Mouse (Mus musculus) CH12.LX (cell line): ENCODE data around the gene Skp2. TPM values are rescaled to one million over a fixed set of nuclear protein-coding genes. Genes with fewer than 3 reads are reported as not detected.

Experiments
- DNase-seq: peaks from one replicate; pipeline ENCODE4 v3.0.0-alpha.2; 2013; ENCODE audit errors: extremely low read depth
- H3K27ac ChIP-seq: 2 replicates; pipeline ENCODE4 v1.5.1; 2012; ENCODE audit warnings: low read depth, mild to moderate bottlenecking, control low read depth, moderate library complexity; ENCODE audit not compliant: insufficient read depth
- H3K27me3 ChIP-seq: replicated peaks from 2 replicates; pipeline ENCODE3; 2012; ENCODE audit warnings: inconsistent platforms
- H3K36me3 ChIP-seq, 2 experiments: replicated peaks in 1 of 2; 2 replicates each; pipeline versions ENCODE3 to v1.6.1; 2012; ENCODE audit warnings: inconsistent platforms in 1 of 2, low read length in 1 of 2, mild to moderate bottlenecking in 1 of 2, mixed read lengths in 1 of 2, moderate library complexity in 1 of 2; ENCODE audit not compliant: control insufficient read depth in 1 of 2, insufficient read depth in 1 of 2
- H3K4me1 ChIP-seq, 2 experiments: 2 replicates each; pipeline ENCODE4 v1.6.1; 2012; ENCODE audit warnings: inconsistent platforms in 1 of 2, moderate library complexity in 1 of 2; ENCODE audit not compliant: insufficient read depth in 2 of 2, control insufficient read depth in 1 of 2
- H3K4me2 ChIP-seq: 2 replicates; pipeline ENCODE4 v1.6.1; 2012; ENCODE audit warnings: low read depth, mild to moderate bottlenecking, control low read depth; ENCODE audit not compliant: poor library complexity, insufficient read depth, severe bottlenecking
- H3K4me3 ChIP-seq, 3 experiments: fragments of 150-350 bp in 1 of 3; sonication (generic) in 1 of 3; replicated peaks in 1 of 3; 2 replicates each; pipeline versions ENCODE3 to v1.5.1; 2011 to 2012; ENCODE audit warnings: low read depth in 2 of 3, low read length in 2 of 3, mild to moderate bottlenecking in 2 of 3, moderate library complexity in 2 of 3, control low read depth in 1 of 3, improper control_type of control experiment in 1 of 3, inconsistent platforms in 1 of 3, mixed read lengths in 1 of 3; ENCODE audit not compliant: poor library complexity in 1 of 3
- H3K79me2 ChIP-seq: replicated peaks from 2 replicates; pipeline ENCODE4 v1.6.1; 2012; ENCODE audit warnings: mild to moderate bottlenecking, moderate library complexity; ENCODE audit not compliant: control insufficient read depth, poor library complexity, insufficient read depth, severe bottlenecking; ENCODE audit errors: extremely low read depth
- H3K9ac ChIP-seq: 2 replicates; pipeline ENCODE4 v1.6.1; 2012; ENCODE audit warnings: low read depth, mild to moderate bottlenecking, control low read depth, moderate library complexity; ENCODE audit not compliant: insufficient read depth
- H3K9me3 ChIP-seq: replicated peaks from 2 replicates; pipeline ENCODE3; 2012; ENCODE audit warnings: low read length, inconsistent platforms, mixed read lengths
- BHLHE40 ChIP-seq: IDR thresholded peaks from 2 replicates; pipeline ENCODE4 v1.6.1; 2011; ENCODE audit warnings: mild to moderate bottlenecking, low read depth, low read length, improper control_type of control experiment
- CHD1 ChIP-seq: IDR thresholded peaks from 2 replicates; pipeline ENCODE4 v1.6.1; 2012; ENCODE audit warnings: low read depth, low read length, improper control_type of control experiment, inconsistent platforms
- CHD2 ChIP-seq: IDR thresholded peaks from 2 replicates; pipeline ENCODE4 v1.6.1; 2011; ENCODE audit warnings: low read length, improper control_type of control experiment
- E2F4 ChIP-seq: IDR thresholded peaks from 2 replicates; pipeline ENCODE4 v1.6.1; 2011; ENCODE audit warnings: low read depth, low read length, improper control_type of control experiment; ENCODE audit not compliant: insufficient replicate concordance
- EP300 ChIP-seq: IDR thresholded peaks from 2 replicates; pipeline ENCODE4 v1.6.1; 2011; ENCODE audit warnings: low read length, improper control_type of control experiment
- ETS1 ChIP-seq: conservative IDR thresholded peaks from 2 replicates; pipeline ENCODE4 v1.6.1; 2012; ENCODE audit warnings: low read depth, mild to moderate bottlenecking, inconsistent platforms, low read length, improper control_type of control experiment, moderate library complexity
- HCFC1 ChIP-seq: IDR thresholded peaks from 2 replicates; pipeline ENCODE4 v1.6.1; 2012; ENCODE audit warnings: low read depth, mild to moderate bottlenecking, inconsistent platforms, low read length, improper control_type of control experiment
- JUN ChIP-seq: IDR thresholded peaks from 2 replicates; pipeline ENCODE4 v1.6.1; 2011; ENCODE audit warnings: low read depth, mild to moderate bottlenecking, low read length, improper control_type of control experiment, moderate library complexity; ENCODE audit not compliant: insufficient read depth
- JUND ChIP-seq: conservative IDR thresholded peaks from 2 replicates; pipeline ENCODE4 v1.6.1; 2011; ENCODE audit warnings: low read depth, low read length, improper control_type of control experiment
- MAX ChIP-seq: IDR thresholded peaks from 2 replicates; pipeline ENCODE4 v1.6.1; 2011; ENCODE audit warnings: low read length, improper control_type of control experiment
- MAZ ChIP-seq: IDR thresholded peaks from 2 replicates; pipeline ENCODE4 v1.6.1; 2012; ENCODE audit warnings: low read depth, mild to moderate bottlenecking, inconsistent platforms, low read length, improper control_type of control experiment, moderate library complexity
- MYC ChIP-seq: IDR thresholded peaks from 2 replicates; pipeline ENCODE4 v1.6.1; 2011; ENCODE audit warnings: low read depth, mild to moderate bottlenecking, improper control_type of control experiment, low read length
- NRF1 ChIP-seq: IDR thresholded peaks from 2 replicates; pipeline ENCODE4 v1.6.1; 2014; ENCODE audit warnings: low read depth, mild to moderate bottlenecking, inconsistent platforms, low read length, improper control_type of control experiment, moderate library complexity
- POLR2A ChIP-seq: IDR thresholded peaks from 2 replicates; pipeline ENCODE4 v1.6.1; 2011; ENCODE audit warnings: low read depth, mild to moderate bottlenecking, improper control_type of control experiment, low read length
- SIN3A ChIP-seq: IDR thresholded peaks from 2 replicates; pipeline ENCODE4 v1.6.1; 2012; ENCODE audit warnings: low read length, improper control_type of control experiment, inconsistent platforms
- TBP ChIP-seq: conservative IDR thresholded peaks from 2 replicates; pipeline ENCODE4 v1.6.1; 2011; ENCODE audit warnings: low read depth, low read length, improper control_type of control experiment
- UBTF ChIP-seq: IDR thresholded peaks from 2 replicates; pipeline ENCODE4 v1.6.1; 2012; ENCODE audit warnings: low read depth, mild to moderate bottlenecking, inconsistent platforms, low read length, improper control_type of control experiment, moderate library complexity
- ZC3H11A ChIP-seq: IDR thresholded peaks from 2 replicates; pipeline ENCODE4 v1.6.1; 2012; ENCODE audit warnings: low read depth, mild to moderate bottlenecking, inconsistent platforms, low read length, improper control_type of control experiment
- ZKSCAN1 ChIP-seq: IDR thresholded peaks from 2 replicates; pipeline ENCODE4 v1.6.1; 2012; ENCODE audit warnings: low read depth, inconsistent platforms, low read length, improper control_type of control experiment, borderline replicate concordance
- ZMIZ1 ChIP-seq: IDR thresholded peaks from 2 replicates; pipeline ENCODE4 v1.6.1; 2012; ENCODE audit warnings: low read depth, mild to moderate bottlenecking, inconsistent platforms, low read length, improper control_type of control experiment
- ZNF384 ChIP-seq: IDR thresholded peaks from 2 replicates; pipeline ENCODE4 v1.6.1; 2012; ENCODE audit warnings: low read depth, low read length, improper control_type of control experiment, inconsistent platforms
- dilution Hi-C: fragments of 300-500 bp; cut with MboI; formaldehyde crosslinking; loops from 2 replicates; pipeline ENCODE4 v1.14.3; 2020; ENCODE audit warnings: low sequenced_read_pairs; ENCODE audit not compliant: extremely low pct_unique_long_range_greater_than_20kb, extremely low pct_ligation_motif_present
- in situ Hi-C: fragments of 300-500 bp; cut with MboI; formaldehyde crosslinking; loops from 3 replicates; pipeline ENCODE4 v1.14.3; 2019; ENCODE audit warnings: low sequenced_read_pairs, low pct_ligation_motif_present, low pct_unique_long_range_greater_than_20kb, mixed read lengths
- polyA plus RNA-seq: library from polyadenylated mRNA; unstranded; fragments of >175 nt; gene quantifications from 2 replicates; pipeline ENCODE4 v1.2.1, GENCODE M21; 2012; ENCODE audit warnings: low read depth; ENCODE audit not compliant: insufficient read length
- total RNA-seq, 2 experiments: library from RNA; depleted of rRNA; stranded (reverse); fragments of 300-350 nt in 1 of 2; fragments of >200 nt in 1 of 2; gene quantifications; 2 replicates each; pipeline ENCODE4 v1.2.3; 2012 to 2014

Skp2 gene
- total and polyA plus RNA-seq, 3 experiments: 14.1 to 23.2 (median 23.1) TPM

- peaks cover 0 to 49% of the 10 kb centered on the region in 2 experiments for H3K36me3 ChIP-seq
- H3K27me3 ChIP-seq: no peaks in the 10 kb centered on the region
These were observed 68.4 kb downstream of the Skp2 start for GRCm38 (mm10) chr15:9086813-9087212.

GRCm38 (mm10) chr15:9082753-9083152 is 72.5 kb downstream of the Skp2 start:
- Histone ChIP-seq H3K36me3 (peaks cover 0 to 31% of the 10 kb centered on the region in 2 experiments), H3K79me2 (no peaks in the 10 kb centered on the region), H3K4me3 (no peak overlapping the region), H3K9me3 (no peaks in the 10 kb centered on the region), H3K4me1 (peaks cover 0 to 15% of the 10 kb centered on the region in 2 experiments; a peak in 2 of 4 replicates), H3K27ac (no peak overlapping the region), H3K4me2 (no peak overlapping the region), H3K27me3 (no peaks in the 10 kb centered on the region), H3K9ac (no peak overlapping the region)
- TF ChIP-seq E2F4 (no peak), CHD1 (no peak), JUN (no peak), MAZ (no peak), ETS1 (no peak)
- no peak for DNase-seq
- in situ Hi-C loops (no loop called here), dilution Hi-C loops (no loop called here)

More at GRCm38 (mm10) chr15:9086813-9087212, 68.4 kb downstream of the Skp2 start:
- Histone ChIP-seq H3K9ac (no peak overlapping the region), H3K27ac (no peak overlapping the region), H3K4me2 (no peak overlapping the region), H3K4me3 (no peak overlapping the region), H3K9me3 (no peaks in the 10 kb centered on the region), H3K79me2 (no peaks in the 10 kb centered on the region), H3K4me1 (peaks cover 0 to 5% of the 10 kb centered on the region in 2 experiments; a peak in 2 of 4 replicates)
- dilution Hi-C loops (no loop called here), in situ Hi-C loops (no loop called here)
- TF ChIP-seq MAZ (no peak), MYC (no peak), JUND (no peak)
- DNase-seq: no peak

GRCm38 (mm10) chr15:9081294-9081693 is 73.9 kb downstream of the Skp2 start:
- dilution Hi-C loops: no loop called here
- Histone ChIP-seq H3K4me1 (peaks cover 0 to 10% of the 10 kb centered on the region in 2 experiments; a peak in 2 of 4 replicates), H3K9me3 (no peaks in the 10 kb centered on the region), H3K79me2 (no peaks in the 10 kb centered on the region), H3K36me3 (peaks cover 0 to 26% of the 10 kb centered on the region in 2 experiments), H3K27ac (no peak overlapping the region), H3K9ac (no peak overlapping the region), H3K4me3 (no peak overlapping the region), H3K4me2 (no peak overlapping the region), H3K27me3 (no peaks in the 10 kb centered on the region)
- TF ChIP-seq SIN3A (no peak), NRF1 (no peak), HCFC1 (no peak), JUND (no peak), POLR2A (no peak), BHLHE40 (no peak), EP300 (no peak), CHD2 (no peak), ZNF384 (no peak), E2F4 (no peak), UBTF (no peak), ZKSCAN1 (no peak), MAX (no peak), ZC3H11A (no peak), ZMIZ1 (no peak), TBP (no peak), JUN (no peak)
- in situ Hi-C loops: no loop called here
- DNase-seq: no peak
